Mouse (Mus musculus): ENCODE measurements around the gene Wdr63.

The Wdr63 gene

GRCm38 (mm10) chr3:146057131-146057530 lies 50.8 kb downstream of the Wdr63 start:
- DNase-seq (ENCODE audit: low spot score in 2 of 2): no peak

GRCm38 (mm10) chr3:146053873-146054272 lies 54.1 kb downstream of the Wdr63 start:
- DNase-seq (ENCODE audit: low spot score in 2 of 2): no peak

DNA sequence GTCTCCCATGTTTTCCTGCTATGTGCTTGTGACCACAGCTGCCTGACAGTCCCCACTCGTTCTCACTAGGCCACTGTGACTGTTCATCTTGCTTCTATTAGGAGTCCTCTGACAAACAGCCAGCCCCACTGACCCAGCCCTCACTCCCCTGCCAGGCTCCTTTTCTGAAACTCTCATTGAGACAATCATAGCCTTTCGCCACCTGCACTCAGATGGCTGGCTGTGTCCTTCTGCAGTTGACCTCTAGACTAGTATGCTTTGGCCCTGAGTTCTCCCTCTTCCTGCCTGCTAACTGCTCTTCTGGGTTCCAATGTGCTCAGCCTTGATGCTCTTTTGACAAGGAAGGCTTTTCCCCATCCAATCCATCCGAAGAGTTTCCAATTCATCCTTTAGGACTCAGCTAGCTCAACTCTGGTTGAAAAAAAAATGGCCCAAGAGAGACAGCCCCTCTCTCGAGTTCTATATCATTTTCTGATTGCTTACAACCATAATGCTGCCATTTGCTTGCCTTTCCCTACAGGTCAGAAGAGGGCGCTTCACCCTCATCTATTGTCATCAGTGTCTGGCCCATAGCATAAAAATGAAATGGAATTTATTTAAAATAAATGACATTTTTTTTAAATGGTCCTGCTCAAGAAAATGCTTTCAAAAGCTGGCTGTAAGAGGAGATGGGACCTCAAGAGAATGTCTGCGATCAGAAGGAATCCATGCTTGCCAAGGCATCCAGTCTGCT lies 54.7 kb downstream of the Wdr63 start:
- DNase-seq (ENCODE audit: low spot score in 2 of 2): no peak

- peak in 1 of 2 experiments; percentile 18 for DNase-seq (ENCODE audit: low spot score in 2 of 2)
Observed at GRCm38 (mm10) chr3:146051277-146052007, 56.5 kb downstream of the Wdr63 start.

DNA sequence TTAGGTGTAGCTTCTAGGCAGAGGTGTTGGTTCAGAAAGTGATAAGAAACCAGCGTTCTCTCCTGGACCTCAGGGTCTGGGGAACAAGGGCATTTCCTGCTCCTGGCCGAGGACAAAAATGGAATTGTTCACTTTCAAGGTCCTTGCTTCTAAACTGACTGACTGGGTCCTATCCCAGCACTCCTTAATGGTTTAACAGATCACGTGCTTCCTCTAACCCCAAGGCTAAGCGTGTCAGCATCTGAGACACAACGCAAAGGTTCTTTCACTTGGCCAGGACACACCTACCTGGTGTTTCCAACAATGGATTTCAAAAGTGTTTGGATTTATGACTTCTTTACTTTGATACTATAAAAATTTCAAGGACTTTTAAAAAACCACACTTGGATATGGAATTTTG lies 58.0 kb downstream of the Wdr63 start:
- DNase-seq (ENCODE audit: low spot score in 2 of 2): no peak

DNA sequence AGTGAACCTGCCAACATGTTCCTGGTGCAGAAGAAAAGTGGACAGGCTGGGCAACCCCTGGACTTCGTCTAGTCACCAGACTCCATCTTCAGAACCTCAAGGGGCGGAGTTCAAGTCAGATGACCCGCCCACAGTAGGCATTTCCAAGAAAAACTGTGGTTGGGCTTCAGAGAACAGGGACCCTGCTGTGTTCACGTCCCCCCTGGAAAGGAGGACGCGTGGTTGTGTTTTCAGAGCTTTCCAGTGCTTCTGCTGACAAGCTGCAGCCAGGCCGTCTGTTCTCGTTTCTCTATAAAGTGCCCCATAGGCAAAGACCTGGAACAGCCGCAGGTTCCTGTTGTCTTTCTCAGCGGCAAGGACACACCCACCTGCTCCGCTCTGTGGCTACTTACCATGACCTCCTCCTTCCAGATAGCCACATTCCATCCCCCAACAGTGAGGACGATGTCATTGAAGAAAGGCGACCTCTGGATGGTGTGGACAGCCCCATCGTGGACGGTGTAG lies 60.2 kb downstream of the Wdr63 start:
- DNase-seq (ENCODE audit: low spot score in 2 of 2): peak; percentile 8 to 31

DNA sequence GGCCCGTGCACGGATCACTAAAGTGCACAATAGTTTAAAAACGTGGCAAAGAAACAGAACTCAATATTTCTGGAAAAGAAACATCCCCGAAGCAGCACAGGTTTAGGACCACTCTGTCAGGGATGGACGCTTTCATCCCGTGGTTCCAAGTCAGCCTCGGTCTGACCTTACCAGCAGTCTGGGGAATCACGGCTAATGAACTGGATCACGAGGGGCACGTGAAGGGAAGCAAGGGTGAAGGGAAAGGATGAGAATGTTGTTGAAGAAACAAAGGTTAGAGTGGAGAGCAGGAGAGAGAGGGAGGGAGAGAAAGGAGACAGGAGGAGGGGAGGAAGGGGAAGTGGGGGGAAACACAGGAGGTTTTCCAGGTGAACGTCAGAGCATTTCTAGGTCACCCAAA lies 61.9 kb downstream of the Wdr63 start:
- no peak for DNase-seq (ENCODE audit: low spot score in 2 of 2)

DNA sequence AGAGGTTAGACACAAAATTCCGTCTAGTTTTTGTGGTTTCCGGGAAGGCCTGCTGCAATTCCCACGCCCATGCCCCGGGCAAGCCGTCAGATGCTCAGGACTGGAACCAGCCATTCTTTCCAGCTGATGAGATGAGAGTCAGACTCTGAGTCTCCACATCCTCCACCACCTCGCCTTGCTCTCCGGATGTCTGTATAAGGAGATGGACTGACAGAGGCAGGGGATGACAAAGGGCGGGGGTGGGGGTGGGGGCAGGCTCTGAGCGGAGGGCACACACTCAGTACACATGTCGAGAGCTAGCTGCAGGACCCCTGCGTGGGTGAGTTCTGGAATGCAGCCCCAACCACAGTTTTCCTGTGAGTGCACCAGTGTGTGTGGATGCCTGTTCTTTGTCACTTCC lies 63.0 kb downstream of the Wdr63 start:
- no peak for DNase-seq (ENCODE audit: low spot score in 2 of 2)

GRCm38 (mm10) chr3:146041382-146041781 lies 66.5 kb downstream of the Wdr63 start:
- no peak for DNase-seq (ENCODE audit: low spot score in 2 of 2)

DNA sequence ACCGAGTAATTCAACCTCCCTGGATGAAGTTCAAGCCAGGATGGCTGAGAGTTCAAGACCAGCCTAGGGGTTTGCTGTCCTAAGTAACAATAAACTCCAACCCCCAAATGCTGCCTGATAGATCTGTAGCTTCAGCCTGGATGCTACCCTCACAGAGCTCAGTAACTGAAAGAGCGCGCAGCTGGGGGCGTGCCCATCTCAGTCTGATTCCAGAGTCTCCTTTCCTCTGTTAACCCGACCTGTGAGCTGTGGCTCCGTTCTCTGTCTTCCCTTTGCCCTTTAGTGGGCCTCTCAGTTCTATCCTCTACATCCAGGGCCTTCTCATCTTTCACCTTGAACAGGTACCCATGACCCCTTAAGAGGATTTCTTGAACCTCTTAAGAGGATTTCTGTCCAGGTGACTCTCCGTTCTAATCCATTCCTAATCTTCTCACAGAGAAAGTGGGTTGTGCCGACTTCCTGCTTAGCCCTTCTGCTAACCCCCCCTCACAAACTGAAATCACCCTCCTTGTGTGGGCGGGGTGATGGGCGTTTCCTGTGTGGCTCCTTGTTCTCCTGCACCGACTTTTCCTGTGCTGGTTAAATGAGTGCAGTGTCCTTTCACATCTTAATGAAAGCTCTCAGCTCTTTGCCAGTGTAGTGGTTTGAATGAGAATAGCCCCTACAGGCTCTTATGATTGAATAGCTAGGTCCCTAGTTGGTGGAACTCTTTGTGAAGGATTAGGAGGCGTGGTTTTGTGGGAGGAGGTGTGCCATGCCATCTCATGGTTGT lies 68.6 kb downstream of the Wdr63 start:
- no peak for DNase-seq (ENCODE audit: low spot score in 2 of 2)

DNA sequence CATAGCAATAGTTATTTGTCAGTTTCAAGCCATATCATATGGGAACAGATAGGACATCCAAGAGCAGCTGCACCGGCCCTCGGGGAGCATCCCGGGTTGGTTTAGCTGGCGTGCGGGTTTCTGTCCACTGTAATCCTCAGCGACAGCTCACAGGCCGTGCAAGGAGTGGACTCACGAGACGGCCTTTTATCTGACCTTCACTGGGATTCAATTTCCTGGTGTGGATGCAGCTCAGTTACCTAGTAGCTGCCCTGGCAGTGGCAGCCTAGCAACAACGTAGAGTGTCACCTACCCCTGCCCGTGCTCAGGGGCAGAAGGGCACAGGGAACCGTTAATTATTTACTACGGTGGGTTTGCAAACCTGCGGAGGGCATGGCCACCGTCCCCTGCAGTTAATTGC lies 70.0 kb downstream of the Wdr63 start:
- no peak for DNase-seq (ENCODE audit: low spot score in 2 of 2)

- DNase-seq (ENCODE audit: low spot score in 2 of 2): no peak
Observed at GRCm38 (mm10) chr3:146032976-146033375, 75.0 kb downstream of the Wdr63 start.

DNA sequence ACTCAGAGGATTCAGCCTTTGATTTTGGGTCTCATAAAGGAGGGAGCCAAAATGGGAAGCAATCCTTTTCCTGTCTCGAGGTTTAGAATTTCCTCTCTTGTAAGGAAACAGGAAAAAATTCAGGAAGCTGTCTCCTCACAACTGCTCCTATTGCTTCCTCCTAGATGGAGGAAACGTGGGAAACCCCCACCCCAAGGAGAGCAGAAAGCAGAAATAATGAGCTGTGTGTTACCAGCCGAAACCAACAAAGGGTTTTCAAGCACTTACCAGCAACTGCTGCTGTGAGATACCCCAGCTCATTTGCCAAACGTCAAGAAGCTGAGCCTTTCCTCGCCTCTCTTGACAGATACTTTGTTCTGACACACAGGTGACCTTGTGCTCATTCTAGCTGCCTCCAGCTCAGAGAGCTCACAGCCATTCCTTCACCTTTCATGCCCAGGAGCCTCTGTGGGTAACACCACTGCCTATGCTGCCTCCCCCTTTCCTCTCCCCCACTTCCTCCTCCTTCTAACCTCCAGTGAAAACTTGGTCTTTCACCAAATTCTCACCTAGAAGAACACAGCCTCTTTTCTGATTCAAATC lies 77.6 kb downstream of the Wdr63 start:
- DNase-seq (ENCODE audit: low spot score in 2 of 2): no peak

DNA sequence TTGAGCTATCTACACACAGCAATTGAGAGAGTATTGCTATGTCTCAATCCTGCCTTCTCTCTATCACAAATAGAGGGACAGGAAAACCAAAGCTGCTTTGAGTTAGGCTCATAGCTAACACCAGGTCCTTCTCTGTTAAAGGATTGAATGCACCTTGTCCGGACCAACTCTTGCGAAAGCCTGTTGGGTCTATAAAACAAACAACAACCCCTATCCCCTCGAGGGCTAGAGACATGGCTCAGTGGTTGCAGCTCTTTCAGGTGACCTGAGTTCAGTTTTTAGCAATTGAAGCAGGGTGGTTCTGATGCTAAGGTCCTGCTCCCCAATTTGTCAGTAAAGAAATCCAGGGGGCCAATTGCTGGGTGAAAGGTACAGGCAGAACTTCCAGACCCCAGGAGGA lies 78.7 kb downstream of the Wdr63 start:
- DNase-seq (ENCODE audit: low spot score in 2 of 2): no peak

GRCm38 (mm10) chr3:146028406-146028805 lies 79.5 kb downstream of the Wdr63 start:
- DNase-seq (ENCODE audit: low spot score in 2 of 2): no peak

GRCm38 (mm10) chr3:146027116-146027515 lies 80.8 kb downstream of the Wdr63 start:
- DNase-seq (ENCODE audit: low spot score in 2 of 2): no peak

DNA sequence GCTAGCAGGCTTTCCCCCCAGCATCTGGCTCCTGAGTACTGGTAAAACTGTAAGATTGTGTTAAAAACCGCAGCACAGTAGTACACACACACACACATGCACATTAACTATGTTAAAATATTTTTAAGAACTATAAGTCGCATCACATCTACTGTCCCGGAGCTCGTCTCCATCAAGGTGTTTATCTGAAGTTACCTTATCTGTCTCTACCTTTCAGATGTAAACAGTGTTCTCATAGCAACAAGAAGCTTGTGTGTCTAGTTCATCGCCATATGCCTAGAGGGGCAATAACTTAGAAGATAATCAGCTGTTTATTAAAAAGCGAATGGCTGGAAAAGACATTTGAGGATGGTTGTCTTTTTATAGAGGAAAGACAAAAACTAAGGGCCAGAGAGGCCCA lies 82.4 kb downstream of the Wdr63 start:
- DNase-seq (ENCODE audit: low spot score in 2 of 2): no peak

DNA sequence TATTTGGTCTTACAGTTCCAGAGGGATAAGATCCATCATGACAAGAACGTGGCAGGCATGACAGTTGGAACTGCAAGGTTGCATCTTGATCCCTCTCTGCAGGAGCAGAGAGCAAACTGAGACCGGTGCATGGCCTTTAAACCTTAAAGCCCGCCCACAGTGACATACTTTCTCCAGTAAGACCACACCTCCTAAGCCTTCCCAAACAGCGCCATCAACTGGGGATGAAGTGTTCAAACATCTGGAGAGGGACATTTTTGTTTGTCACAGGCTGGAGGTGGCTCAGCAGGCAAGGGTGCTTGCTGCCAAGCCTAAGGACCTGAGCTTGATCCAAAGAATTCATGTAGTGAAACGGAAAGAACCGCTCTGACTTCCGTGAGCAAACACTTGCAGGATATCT lies 83.2 kb downstream of the Wdr63 start:
- DNase-seq (ENCODE audit: low spot score in 2 of 2): no peak

DNA sequence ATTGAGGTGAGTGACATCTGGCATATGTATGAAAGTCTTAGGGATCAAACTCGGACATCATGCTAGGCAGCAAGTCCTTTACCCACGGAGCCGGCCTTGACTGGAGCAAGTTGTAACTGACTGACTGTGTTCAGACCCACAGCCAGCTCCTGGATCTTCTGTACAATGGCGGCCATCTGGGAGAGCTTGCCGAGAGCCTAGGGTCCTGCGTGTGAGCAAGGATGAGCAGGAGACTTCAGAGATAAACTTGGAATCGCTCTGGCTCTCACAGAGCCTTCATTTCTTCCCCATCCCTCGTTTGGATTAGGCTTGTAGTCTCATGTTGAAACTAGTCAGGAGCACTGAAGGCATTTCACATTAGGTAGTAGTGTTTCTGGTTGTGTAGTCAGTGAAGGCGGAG lies 85.7 kb downstream of the Wdr63 start:
- no peak for DNase-seq (ENCODE audit: low spot score in 2 of 2)

- DNase-seq (ENCODE audit: low spot score in 2 of 2): no peak
Observed at GRCm38 (mm10) chr3:146017521-146017920, 90.4 kb downstream of the Wdr63 start.

GRCm38 (mm10) chr3:146016979-146017378 lies 91.0 kb downstream of the Wdr63 start:
- no peak for DNase-seq (ENCODE audit: low spot score in 2 of 2)

DNA sequence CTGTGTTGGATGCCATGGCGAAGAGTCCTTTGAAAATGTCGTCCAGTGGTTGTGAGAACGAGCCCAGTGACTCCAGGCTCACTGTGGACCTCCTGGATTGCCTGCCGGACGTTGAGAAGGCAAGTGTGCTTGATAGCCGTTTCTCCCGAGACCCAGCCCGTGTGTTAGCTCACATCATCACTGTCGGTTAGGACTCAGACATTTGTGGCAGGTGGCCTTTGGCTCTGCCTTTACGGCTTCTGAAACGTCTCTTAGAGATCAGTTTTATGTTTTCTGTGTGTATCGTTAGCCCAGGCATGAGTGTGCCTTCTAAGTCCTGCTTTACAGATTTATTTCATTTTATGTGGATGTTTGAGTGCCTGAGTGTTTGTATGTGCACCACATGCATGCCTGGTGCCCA lies 93.6 kb downstream of the Wdr63 start:
- no peak for DNase-seq (ENCODE audit: low spot score in 2 of 2)

Measured in spleen, postnatal 10 days (tissue).